ENCODE assay signal across 9 mouse cellular contexts in genomic region chr7:49283507-49284361, GRCm38 (mm10).
DNase-seq lines count a peak whose midpoint lies in the region; ATAC-seq and TF ChIP-seq lines count a peak whose summit lies in the region.
"Had no signal": no experiment of that assay in that cellular context is flagged by ENCODE, and none has a peak within 500 bp of the region (broad histone marks: within the 10 kb centered on the region; RNA-seq: fewer than 3 reads in every experiment).

No protein-coding gene starts in this region.

- no peak overlapping the region for H3K4me2 ChIP-seq in heart, postnatal 0 days (ENCODE audit: low read depth, low read length)
- H3K4me2 ChIP-seq: hindbrain, embryonic 14.5 days had no signal

- TF ChIP-seq EP300 in heart, postnatal 0 days (IDR thresholded peaks at IDR 0.05; ENCODE audit: low read depth) = no peak
- TF ChIP-seq EP300 in MEL (IDR thresholded peaks at IDR 0.05; ENCODE audit: low read depth in 1 of 2, low read length in 2 of 2) = peak; percentile 77 to 87

- TF ChIP-seq POLR2A in MEL (IDR thresholded peaks at IDR 0.05; ENCODE audit: control insufficient read depth in 1 of 2, insufficient read depth in 1 of 2, low read depth in 1 of 2, low read length in 2 of 2, poor library complexity in 1 of 2) = no peak

- H3K9me3 ChIP-seq in heart, postnatal 0 days (replicated peaks; ENCODE audit: control insufficient read depth, low read length) = no peaks in the 10 kb centered on the region; the same call in 1 of the 2 replicates
- no peaks in the 10 kb centered on the region for H3K9me3 ChIP-seq in MEL (replicated peaks; ENCODE audit: insufficient read depth, low read length)

- peak; percentile 18 for TF ChIP-seq RAD21 in MEL (IDR thresholded peaks at IDR 0.05; ENCODE audit: low read depth, low read length)

- peaks cover 22% of the 10 kb centered on the region for H3K4me1 ChIP-seq in heart, postnatal 0 days (ENCODE audit: control insufficient read depth, insufficient read depth)
- H3K4me1 ChIP-seq in MEL (ENCODE audit: control insufficient read depth in 1 of 2, insufficient read depth in 2 of 2, low read length in 2 of 2) = peaks cover 9 to 11% of the 10 kb centered on the region in 2 experiments

- TF ChIP-seq CTCF in heart, postnatal 0 days (IDR thresholded peaks at IDR 0.05; ENCODE audit: low read depth) = 0 out of 2 replicates have a peak, but pooled peaks have one; percentile 14
- peak; percentile 27 to 44 (median 30); a peak in 4 of 6 replicates for TF ChIP-seq CTCF in MEL (IDR thresholded peaks at IDR 0.05 in 2 of 3, conservative IDR thresholded peaks at IDR 0.05 in 1 of 3; ENCODE audit: control insufficient read depth in 1 of 3, insufficient read depth in 1 of 3, low read depth in 2 of 3, low read length in 3 of 3, poor library complexity in 1 of 3, severe bottlenecking in 1 of 3)

- H3K79me2 ChIP-seq in MEL (ENCODE audit: control insufficient read depth, insufficient read depth, low read length, poor library complexity) = no peaks in the 10 kb centered on the region

- H3K27me3 ChIP-seq in heart, postnatal 0 days (ENCODE audit: control insufficient read depth, insufficient read depth, low read length) = no peaks in the 10 kb centered on the region
- no peaks in the 10 kb centered on the region for H3K27me3 ChIP-seq in MEL (ENCODE audit: control insufficient read depth in 1 of 2, insufficient read depth in 2 of 2, low read length in 2 of 2)

- no peak overlapping the region for H3K27ac ChIP-seq in heart, postnatal 0 days (ENCODE audit: low read depth)
- peak overlapping the region; percentile 79 for H3K27ac ChIP-seq in MEL (ENCODE audit: control insufficient read depth, low read depth, low read length)
- H3K27ac ChIP-seq: hindbrain, embryonic 14.5 days had no signal

- H3K4me3 ChIP-seq in heart, postnatal 0 days (ENCODE audit: low read depth, low read length) = no peak overlapping the region
- H3K4me3 ChIP-seq in MEL (ENCODE audit: control insufficient read depth in 1 of 2, insufficient read depth in 1 of 2, low read depth in 2 of 2, low read length in 2 of 2) = peak overlapping the region in 1 of 2 experiments; percentile 46; a peak in 2 of 4 replicates

- ATAC-seq in heart, postnatal 0 days (ENCODE audit: insufficient read depth, low read depth) = peak; percentile 36

- 48% methylated on average over 11 of the region's 11 CpGs for WGBS in heart, postnatal 0 days

- no peak for DNase-seq in heart, postnatal 0 days (ENCODE audit: low spot score)
- no peak for DNase-seq in heart, postnatal 4 days
- peak; percentile 81 for DNase-seq in MEL (ENCODE audit: low read depth, low spot score)
- peak; percentile 62 for DNase-seq in kidney, adult 9 months
- peak; percentile 33 for DNase-seq in lung, postnatal 36 days
- DNase-seq in layer of hippocampus, adult 18-20 months (ENCODE audit: low spot score in 2 of 2) = no peak
- DNase-seq in cerebellum, postnatal 25 days = no peak
- DNase-seq in ovary, postnatal 10 days (ENCODE audit: low spot score) = no peak

- no peak overlapping the region for H3K9ac ChIP-seq in heart, postnatal 0 days (replicated peaks; ENCODE audit: low read depth, low read length)
- peak overlapping the region; percentile 42; the same call in 1 of the 2 replicates for H3K9ac ChIP-seq in MEL (ENCODE audit: control insufficient read depth, low read depth, low read length, poor library complexity, severe bottlenecking)
- H3K9ac ChIP-seq: hindbrain, embryonic 14.5 days had no signal

- no peaks in the 10 kb centered on the region for H3K36me3 ChIP-seq in heart, postnatal 0 days (replicated peaks; ENCODE audit: control insufficient read depth, insufficient read depth, low read length)
- H3K36me3 ChIP-seq in MEL (ENCODE audit: control insufficient read depth in 1 of 2, insufficient read depth in 2 of 2, low read length in 2 of 2) = peaks cover 0 to 8% of the 10 kb centered on the region in 2 experiments; a peak in 2 of 4 replicates

TF ChIP-seq in MEL, 35 proteins besides CTCF, POLR2A, EP300 and RAD21:
- TF ChIP-seq TBP (IDR thresholded peaks at IDR 0.05; ENCODE audit: low read depth, low read length) (no peak), TCF12 (IDR thresholded peaks at IDR 0.05; ENCODE audit: low read depth, low read length) (peak; percentile 92), ZC3H11A (IDR thresholded peaks at IDR 0.05; ENCODE audit: low read depth, low read length) (peak; percentile 21), USF2 (IDR thresholded peaks at IDR 0.05; ENCODE audit: borderline replicate concordance in 1 of 2, insufficient read depth in 1 of 2, low read depth in 1 of 2, low read length in 2 of 2) (no peak), TAL1 (IDR thresholded peaks at IDR 0.05; ENCODE audit: low read length) (peak; percentile 91), GATA1 (IDR thresholded peaks at IDR 0.05; ENCODE audit: low read depth, low read length) (peak; percentile 61), SIN3A (IDR thresholded peaks at IDR 0.05; ENCODE audit: low read length) (peak; percentile 70; the same call in 1 of the 2 replicates), RCOR1 (IDR thresholded peaks at IDR 0.05; ENCODE audit: low read depth, low read length) (peak; percentile 70), MAX (IDR thresholded peaks at IDR 0.05; ENCODE audit: low read length) (no peak), E2F4 (IDR thresholded peaks at IDR 0.05; ENCODE audit: borderline replicate concordance, low read depth, low read length) (no peak), MXI1 (IDR thresholded peaks at IDR 0.05; ENCODE audit: low read depth, low read length) (no peak), MAZ (IDR thresholded peaks at IDR 0.05; ENCODE audit: low read depth, low read length) (peak; percentile 64; the same call in 1 of the 2 replicates), HCFC1 (IDR thresholded peaks at IDR 0.05; ENCODE audit: low read depth, low read length) (0 out of 2 replicates have a peak, but pooled peaks have one; percentile 27), GABPA (IDR thresholded peaks at IDR 0.05; ENCODE audit: low read depth, low read length) (no peak), SMC3 (IDR thresholded peaks at IDR 0.05; ENCODE audit: low read depth, low read length) (peak; percentile 48), BHLHE40 (IDR thresholded peaks at IDR 0.05; ENCODE audit: borderline replicate concordance, low read depth, low read length) (peak; percentile 62), KAT2A (conservative IDR thresholded peaks at IDR 0.05; ENCODE audit: low read depth, low read length) (no peak), POLR2AphosphoS5 (IDR thresholded peaks at IDR 0.05; ENCODE audit: borderline replicate concordance, low read depth, low read length) (no peak), NELFE (IDR thresholded peaks at IDR 0.05; ENCODE audit: low read depth, low read length) (no peak), ZNF384 (IDR thresholded peaks at IDR 0.05; ENCODE audit: low read depth, low read length) (no peak), MEF2A (IDR thresholded peaks at IDR 0.05; ENCODE audit: extremely low read depth, insufficient replicate concordance, low read depth, low read length, poor library complexity, severe bottlenecking) (no peak), MAFK (IDR thresholded peaks at IDR 0.05; ENCODE audit: borderline replicate concordance, low read depth, low read length) (no peak), USF1 (IDR thresholded peaks at IDR 0.05; ENCODE audit: low read depth, low read length) (no peak), MYC (IDR thresholded peaks at IDR 0.05; ENCODE audit: low read depth, low read length) (no peak), ZMIZ1 (IDR thresholded peaks at IDR 0.05; ENCODE audit: low read depth, low read length) (no peak), MYB (IDR thresholded peaks at IDR 0.05; ENCODE audit: low read depth, low read length) (peak; percentile 28; the same call in 1 of the 2 replicates), JUND (IDR thresholded peaks at IDR 0.05; ENCODE audit: low read depth, low read length) (peak; percentile 94), UBTF (IDR thresholded peaks at IDR 0.05; ENCODE audit: borderline replicate concordance, insufficient read depth, low read depth, low read length) (no peak), ETS1 (IDR thresholded peaks at IDR 0.05; ENCODE audit: low read depth, low read length) (peak; percentile 86), CHD2 (IDR thresholded peaks at IDR 0.05; ENCODE audit: low read length) (no peak), CHD1 (IDR thresholded peaks at IDR 0.05; ENCODE audit: low read depth, low read length) (0 out of 2 replicates have a peak, but pooled peaks have one; percentile 57), NRF1 (IDR thresholded peaks at IDR 0.05; ENCODE audit: insufficient read depth, low read depth, low read length, poor library complexity, severe bottlenecking) (no peak), ELF1 (IDR thresholded peaks at IDR 0.05; ENCODE audit: low read depth, low read length) (0 out of 2 replicates have a peak, but pooled peaks have one; percentile 33), POLR2AphosphoS2 (IDR thresholded peaks at IDR 0.05; ENCODE audit: low read length) (no peak), ZKSCAN1 (IDR thresholded peaks at IDR 0.05; ENCODE audit: low read depth, low read length) (no peak)

Comparison
In these comparisons a context has a peak if more than half of its experiments do, and no peak if none do; other contexts are left out.
1. DNase-seq: peak in MEL (single experiment), kidney, adult 9 months (single experiment) and lung, postnatal 36 days (single experiment); none in heart, postnatal 0 days (single experiment), heart, postnatal 4 days (single experiment), layer of hippocampus, adult 18-20 months (0 of 2), cerebellum, postnatal 25 days (0 of 2) and ovary, postnatal 10 days (single experiment).